Mouse (Mus musculus): ENCODE data around the gene Nol3. TPM values are rescaled to one million over a fixed set of nuclear protein-coding genes. Genes with fewer than 3 reads are reported as not detected.

Nol3 gene
- polyA plus RNA-seq, 1 experiment from 2014 or later, result 3.0 TPM

DNA sequence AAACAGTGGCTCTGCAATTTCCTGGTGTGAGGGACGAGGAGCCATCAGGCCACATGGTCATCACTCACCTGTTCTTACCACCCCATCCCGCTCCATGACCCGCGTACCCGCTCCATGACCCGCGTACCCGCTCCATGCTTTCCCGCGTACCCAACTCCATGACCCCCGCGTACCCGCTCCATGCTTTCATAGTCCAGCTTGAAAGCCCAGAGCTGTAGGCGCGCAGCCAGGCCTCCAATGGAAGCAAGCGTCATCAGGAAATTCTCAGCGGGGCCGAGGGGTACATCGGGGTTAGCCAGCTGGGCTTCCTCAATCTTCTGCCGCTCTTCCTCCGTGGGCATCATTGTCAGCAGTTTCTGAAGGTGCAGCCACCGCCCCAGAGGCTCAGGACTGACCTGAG is 55.5 kb downstream of the Nol3 start:
- no peak overlapping the region for H3K27ac ChIP-seq (replicated peaks; ENCODE audit: low read depth, low read length)
- peaks cover 7% of the 10 kb centered on the region for H3K4me1 ChIP-seq (ENCODE audit: control insufficient read depth, insufficient read depth, low read length)
- ATAC-seq (ENCODE audit: low FRiP score, low TSS enrichment), result no peak
- WGBS, result 97% methylated on average over 22 of the region's 22 CpGs
- no peak overlapping the region for H3K9ac ChIP-seq (replicated peaks; ENCODE audit: low read length)
- no peaks in the 10 kb centered on the region for H3K9me3 ChIP-seq (ENCODE audit: control insufficient read depth, low read length)
- H3K36me3 ChIP-seq (ENCODE audit: control insufficient read depth, insufficient read depth, low read length), result peaks cover 52% of the 10 kb centered on the region
- no peak for DNase-seq
- H3K4me3 ChIP-seq (replicated peaks; ENCODE audit: low read depth, low read length), result no peak overlapping the region
- no peaks in the 10 kb centered on the region for H3K27me3 ChIP-seq (ENCODE audit: control insufficient read depth, insufficient read depth, low read length)
- H3K4me2 ChIP-seq (ENCODE audit: low read length), result no peak overlapping the region

MicroRNAs encoded within 50 kb of the gene (microRNA counts, 519-probe panel; counts per million panel counts)
- microRNA mmu-miR-328, result 4,161 counts per million, percentile 28 among the panel's probes with 10 or more counts

Small RNA genes within 50 kb of the gene (microRNA-seq; reads per million reads assigned to microRNA genes)
- gene Gm27320 (not detected), gene Mir328 (412 reads per million, percentile 71 among the genes with 10 or more reads in this experiment)

Other genes starting within 250 kb of the Nol3 start
- not detected in 2 replicates for gene Ces3a, start 227.5 kb upstream of the Nol3 start, polyA plus RNA-seq (2014; fragmentation: Nextera tagmentation; extraction: Ambion mirVana)
- not detected in 2 replicates for gene Ces3b, start 192.4 kb upstream of the Nol3 start, polyA plus RNA-seq (2014; fragmentation: Nextera tagmentation; extraction: Ambion mirVana)
- not detected in 2 replicates for gene Ces4a, start 144.3 kb upstream of the Nol3 start, polyA plus RNA-seq (2014; fragmentation: Nextera tagmentation; extraction: Ambion mirVana)
- 25.7 and 34.7 TPM in 2 replicates for gene Cbfb, start 105.5 kb upstream of the Nol3 start, polyA plus RNA-seq (2014; fragmentation: Nextera tagmentation; extraction: Ambion mirVana)
- gene D230025D16Rik, start 51.0 kb upstream of the Nol3 start, polyA plus RNA-seq (2014; fragmentation: Nextera tagmentation; extraction: Ambion mirVana), result 38.7 and 39.9 TPM in 2 replicates
- 3.2 and 5.6 TPM in 2 replicates for gene B3gnt9, start 21.0 kb upstream of the Nol3 start, polyA plus RNA-seq (2014; fragmentation: Nextera tagmentation; extraction: Ambion mirVana)
- 13.5 and 15.0 TPM in 2 replicates for gene Tradd, start 11.5 kb upstream of the Nol3 start, polyA plus RNA-seq (2014; fragmentation: Nextera tagmentation; extraction: Ambion mirVana)
- 0.72 and 0.96 TPM in 2 replicates for gene Fbxl8, start 11.5 kb upstream of the Nol3 start, polyA plus RNA-seq (2014; fragmentation: Nextera tagmentation; extraction: Ambion mirVana)
- 0.14 and 0.35 TPM in 2 replicates for gene Hsf4, start 6.3 kb upstream of the Nol3 start, polyA plus RNA-seq (2014; fragmentation: Nextera tagmentation; extraction: Ambion mirVana)
- 65.7 and 98.8 TPM in 2 replicates for gene 4931428F04Rik, start 13.7 kb downstream of the Nol3 start, polyA plus RNA-seq (2014; fragmentation: Nextera tagmentation; extraction: Ambion mirVana)
- gene Exoc3l, start 20.0 kb downstream of the Nol3 start, polyA plus RNA-seq (2014; fragmentation: Nextera tagmentation; extraction: Ambion mirVana), result 8.6 and 13.1 TPM in 2 replicates
- 43.9 and 51.7 TPM in 2 replicates for gene E2f4, start 21.5 kb downstream of the Nol3 start, polyA plus RNA-seq (2014; fragmentation: Nextera tagmentation; extraction: Ambion mirVana)
- 0.55 and 1.1 TPM in 2 replicates for gene Elmo3, start 29.5 kb downstream of the Nol3 start, polyA plus RNA-seq (2014; fragmentation: Nextera tagmentation; extraction: Ambion mirVana)
- gene Lrrc29, start 50.1 kb downstream of the Nol3 start, polyA plus RNA-seq (2014; fragmentation: Nextera tagmentation; extraction: Ambion mirVana), result 0.72 and 0.86 TPM in 2 replicates
- gene Tmem208, start 50.2 kb downstream of the Nol3 start, polyA plus RNA-seq (2014; fragmentation: Nextera tagmentation; extraction: Ambion mirVana), result 122 and 149 TPM in 2 replicates
- gene Fhod1, start 71.8 kb downstream of the Nol3 start, polyA plus RNA-seq (2014; fragmentation: Nextera tagmentation; extraction: Ambion mirVana), result 0.59 and 0.84 TPM in 2 replicates
- gene Slc9a5, start 72.7 kb downstream of the Nol3 start, polyA plus RNA-seq (2014; fragmentation: Nextera tagmentation; extraction: Ambion mirVana), result 8.3 and 10.2 TPM in 2 replicates
- 1.4 and 3.0 TPM in 2 replicates for gene Plekhg4, start 97.1 kb downstream of the Nol3 start, polyA plus RNA-seq (2014; fragmentation: Nextera tagmentation; extraction: Ambion mirVana)
- gene Kctd19, start 137.4 kb downstream of the Nol3 start, polyA plus RNA-seq (2014; fragmentation: Nextera tagmentation; extraction: Ambion mirVana), result not detected in 2 replicates
- 1.5 and 1.7 TPM in 2 replicates for gene Lrrc36, start 137.4 kb downstream of the Nol3 start, polyA plus RNA-seq (2014; fragmentation: Nextera tagmentation; extraction: Ambion mirVana)
- 91.3 and 108 TPM in 2 replicates for gene Tppp3, start 195.4 kb downstream of the Nol3 start, polyA plus RNA-seq (2014; fragmentation: Nextera tagmentation; extraction: Ambion mirVana)
- 25.2 and 26.4 TPM in 2 replicates for gene Zdhhc1, start 220.8 kb downstream of the Nol3 start, polyA plus RNA-seq (2014; fragmentation: Nextera tagmentation; extraction: Ambion mirVana)
- 5.9 and 9.7 TPM in 2 replicates for gene Hsd11b2, start 242.6 kb downstream of the Nol3 start, polyA plus RNA-seq (2014; fragmentation: Nextera tagmentation; extraction: Ambion mirVana)

Data from midbrain, embryonic 14.5 days (tissue).